Mouse (Mus musculus): ENCODE measurements around the gene Asgr2.
"Not testable (repeated sequence)": the region's sequence is repeated elsewhere in the genome, so short reads cannot be mapped to it uniquely, and the experiment has no call there.

Gene Asgr2

GRCm38 (mm10) chr11:70091986-70092783 is at the start of gene Asgr2:
TSS of gene Asgr2 (plus strand) at chr11:70092644.
- peak; percentile 51 to 53 for DNase-seq

- no peak for DNase-seq
These were observed 48.8 kb upstream of the Asgr2 start for GRCm38 (mm10) chr11:70043665-70044064.

GRCm38 (mm10) chr11:70045435-70045834 is 47.0 kb upstream of the Asgr2 start:
- peak in 1 of 2 experiments; percentile 18 for DNase-seq

GRCm38 (mm10) chr11:70049366-70049765 is 43.1 kb upstream of the Asgr2 start:
- no peak for DNase-seq

GRCm38 (mm10) chr11:70049816-70050215 is 42.6 kb upstream of the Asgr2 start:
- DNase-seq, result no peak

GRCm38 (mm10) chr11:70053156-70053555 is 39.3 kb upstream of the Asgr2 start:
- DNase-seq, result no peak

GRCm38 (mm10) chr11:70053898-70054570 is 38.4 kb upstream of the Asgr2 start, which contains the start of gene Asgr1:
TSS of gene Asgr1 (plus strand) at chr11:70054085.
- DNase-seq, result no peak

- peak; percentile 58 to 85 for DNase-seq
These were observed 36.7 kb upstream of the Asgr2 start for GRCm38 (mm10) chr11:70055618-70056214.

GRCm38 (mm10) chr11:70057805-70058204 is 34.6 kb upstream of the Asgr2 start:
- DNase-seq, result no peak

- DNase-seq, result no peak
These were observed 32.5 kb upstream of the Asgr2 start for GRCm38 (mm10) chr11:70059930-70060329.

GRCm38 (mm10) chr11:70063053-70063452 is 29.4 kb upstream of the Asgr2 start:
- no peak for DNase-seq

- no peak for DNase-seq
These were observed 25.7 kb upstream of the Asgr2 start for GRCm38 (mm10) chr11:70066701-70067100.

- no peak for DNase-seq
These were observed 24.2 kb upstream of the Asgr2 start for GRCm38 (mm10) chr11:70068245-70068644.

- DNase-seq, result no peak
These were observed 22.4 kb upstream of the Asgr2 start for GRCm38 (mm10) chr11:70070057-70070456.

- not testable (repeated sequence) for DNase-seq
These were observed 21.8 kb upstream of the Asgr2 start for GRCm38 (mm10) chr11:70070603-70071002.

GRCm38 (mm10) chr11:70074379-70075071 is 17.9 kb upstream of the Asgr2 start:
- peak; percentile 72 to 84 for DNase-seq

- no peak for DNase-seq
These were observed 16.9 kb upstream of the Asgr2 start for GRCm38 (mm10) chr11:70075581-70075980.

GRCm38 (mm10) chr11:70077441-70077840 is 15.0 kb upstream of the Asgr2 start:
- DNase-seq, result no peak

- DNase-seq, result no peak
These were observed 13.3 kb upstream of the Asgr2 start for GRCm38 (mm10) chr11:70079175-70079574.

- peak; percentile 33 to 44 for DNase-seq
These were observed 12.5 kb upstream of the Asgr2 start for GRCm38 (mm10) chr11:70079928-70080327.

- DNase-seq, result no peak
These were observed 11.4 kb upstream of the Asgr2 start for GRCm38 (mm10) chr11:70080803-70081590.

GRCm38 (mm10) chr11:70084563-70084962 is 7.9 kb upstream of the Asgr2 start:
- peak in 1 of 2 experiments; percentile 29 for DNase-seq

All from lung, postnatal 4 days (tissue).